Mouse (Mus musculus): Measurements from ENCODE around the gene Mbnl1.

DNA sequence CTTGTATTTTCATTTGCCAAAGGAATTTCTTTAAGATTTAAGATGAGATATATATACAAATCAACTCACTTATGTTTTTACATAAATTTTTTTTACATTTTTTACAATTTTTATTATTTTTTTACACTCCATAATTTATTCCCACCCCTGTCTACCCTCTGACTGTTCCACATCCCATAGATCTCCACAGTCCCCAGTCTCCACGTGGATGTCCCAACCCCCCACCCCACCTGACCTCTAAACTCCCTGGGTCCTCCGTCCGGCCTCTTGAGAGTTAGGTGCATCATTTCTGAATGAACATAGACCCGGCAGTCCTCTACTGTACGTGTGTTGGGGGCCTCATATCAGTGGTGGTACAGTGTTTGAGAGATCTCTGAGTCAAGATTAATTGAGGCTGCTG, 159.1 kb downstream of the Mbnl1 start:
- TF ChIP-seq CTCF (IDR thresholded peaks at IDR 0.05; ENCODE audit: insufficient read depth, low read depth, low read length) (no peak), POLR2A (IDR thresholded peaks at IDR 0.05; ENCODE audit: insufficient read depth, low read depth, low read length) (no peak)
